Mouse (Mus musculus) hindbrain, embryonic 13.5 days (tissue): Measurements from ENCODE around the gene Rpl29. TPM values are rescaled to one million over a fixed set of nuclear protein-coding genes. Genes with fewer than 3 reads are reported as not detected.

ENCODE experiments used
- ATAC-seq: fragments of 200-750 bp; cut with Nextera tagmentation; 2 replicates; pipeline ENCODE4 v1.8.0; 2017; ENCODE audit warnings: moderate TSS enrichment; ENCODE audit not compliant: low FRiP score
- H3K27ac ChIP-seq: fragments of 300-500 bp; sonication (generic); 2 replicates; pipeline ENCODE4 v1.5.1; 2015; ENCODE audit warnings: inconsistent platforms, mild to moderate bottlenecking, moderate library complexity
- H3K27me3 ChIP-seq: fragments of 300-500 bp; sonication (generic); 2 replicates; pipeline ENCODE4 v1.6.1; 2015; ENCODE audit warnings: mild to moderate bottlenecking, inconsistent platforms
- H3K36me3 ChIP-seq: fragments of 300-500 bp; sonication (generic); 2 replicates; pipeline ENCODE4 v1.6.1; 2015; ENCODE audit warnings: mild to moderate bottlenecking, inconsistent platforms
- H3K4me1 ChIP-seq: fragments of 300-500 bp; sonication (generic); replicated peaks from 2 replicates; pipeline ENCODE4 v1.6.1; 2015; ENCODE audit warnings: inconsistent platforms
- H3K4me2 ChIP-seq: fragments of 300-500 bp; sonication (generic); 2 replicates; pipeline ENCODE4 v1.6.1; 2015; ENCODE audit warnings: inconsistent platforms, mild to moderate bottlenecking, moderate library complexity
- H3K4me3 ChIP-seq: fragments of 300-500 bp; sonication (generic); 2 replicates; pipeline ENCODE4 v1.5.1; 2015; ENCODE audit warnings: mild to moderate bottlenecking, inconsistent platforms
- H3K9ac ChIP-seq: fragments of 300-500 bp; sonication (generic); 2 replicates; pipeline ENCODE4 v1.6.1; 2015; ENCODE audit warnings: mild to moderate bottlenecking, inconsistent platforms
- H3K9me3 ChIP-seq: fragments of 300-500 bp; sonication (generic); 2 replicates; pipeline ENCODE4 v1.6.1; 2016; ENCODE audit warnings: inconsistent platforms
- WGBS: fragments of 180-500 bp; shearing (Covaris S2); methylation state at CpG from one replicate; pipeline ENCODE4 v1.1.7; 2015; 5-methylcytosine and 5-hydroxymethylcytosine counted together
- polyA plus RNA-seq: library from polyadenylated mRNA; unstranded; fragments of >200 nt; fragmentation: Nextera tagmentation; extraction: Ambion mirVana; gene quantifications from 2 replicates; pipeline ENCODE4 v1.2.1, GENCODE M21; 2015

The Rpl29 gene
- polyA plus RNA-seq, 1 experiment from 2014 or later = 704 TPM

DNA sequence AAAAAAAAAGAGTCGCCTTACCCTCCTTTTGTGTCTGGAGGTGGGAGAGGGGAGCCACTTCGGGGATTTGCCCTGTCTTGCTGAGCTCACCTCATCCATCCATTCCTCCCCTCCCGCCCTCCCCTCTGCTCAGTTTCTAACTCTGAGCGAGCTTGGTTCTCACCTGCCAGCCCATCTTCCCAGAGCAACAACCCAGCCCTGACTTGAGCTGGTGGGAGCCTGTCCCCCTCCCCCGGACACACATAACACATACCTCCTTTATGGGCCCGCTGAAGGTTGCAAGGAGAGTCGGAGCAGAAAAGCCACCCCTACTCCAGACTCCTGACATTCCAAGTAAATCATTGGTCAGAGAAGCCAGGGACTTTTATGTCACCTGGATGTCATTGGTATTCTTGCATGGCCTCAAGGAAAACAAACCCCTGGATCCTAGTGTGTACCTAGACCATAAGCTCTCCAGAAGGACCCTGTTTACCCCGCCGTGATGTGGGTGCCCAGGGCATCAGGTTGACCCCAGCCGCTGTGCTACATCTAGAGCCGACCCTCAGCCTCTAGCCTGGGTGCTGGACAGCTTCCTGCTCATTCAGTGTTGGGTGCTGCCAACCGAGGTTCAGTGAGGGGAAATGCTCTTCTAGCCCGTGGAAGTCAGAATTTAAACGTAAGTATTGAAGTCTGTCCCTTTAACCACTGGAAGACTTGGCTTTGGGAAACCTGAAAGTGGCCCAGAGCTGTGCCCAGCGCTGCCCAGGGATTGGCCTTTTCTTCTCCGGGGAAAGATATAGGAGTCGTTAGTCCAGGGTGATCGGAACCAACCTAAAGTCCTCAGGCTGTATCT lies 8.0 kb upstream of the Rpl29 start:
- Histone ChIP-seq H3K4me3 (no peak overlapping the region; the same call in 1 of the 2 replicates), H3K4me1 (peaks cover 40% of the 10 kb centered on the region), H3K27me3 (0 out of 2 replicates have a peak, but pooled peaks cover 7% of the 10 kb centered on the region), H3K9me3 (no peaks in the 10 kb centered on the region), H3K27ac (0 out of 2 replicates have a peak overlapping the region, but pooled peaks have one; percentile 35), H3K36me3 (no peaks in the 10 kb centered on the region), H3K4me2 (peak overlapping the region; percentile 34), H3K9ac (peak overlapping the region; percentile 46; the same call in 1 of the 2 replicates)
- ATAC-seq = peak; percentile 26; the same call in 1 of the 2 replicates
- WGBS = 6% methylated on average over 18 of the region's 18 CpGs

DNA sequence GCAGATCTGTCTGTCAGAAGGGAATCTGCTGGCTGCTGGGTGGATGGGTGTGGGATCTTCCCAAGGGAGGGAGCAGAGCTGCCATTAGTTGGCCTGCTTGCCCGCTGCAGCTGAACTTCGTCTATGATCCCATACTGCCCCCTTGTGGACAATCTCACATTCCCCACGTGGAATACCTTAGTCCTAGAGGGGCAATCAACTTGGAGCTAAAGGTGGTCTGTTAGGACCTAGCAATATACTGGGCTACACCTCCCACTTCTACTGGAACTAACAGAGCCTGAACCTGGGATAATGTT lies 7.4 kb upstream of the Rpl29 start:
- peak; percentile 56 for ATAC-seq
- 0 out of 2 replicates have a peak, but pooled peaks cover 7% of the 10 kb centered on the region for H3K27me3 ChIP-seq
- no peak overlapping the region for H3K27ac ChIP-seq
- H3K36me3 ChIP-seq = no peaks in the 10 kb centered on the region
- H3K4me1 ChIP-seq = peaks cover 40% of the 10 kb centered on the region
- H3K9me3 ChIP-seq = no peaks in the 10 kb centered on the region
- 0% methylated on average over 3 of the region's 3 CpGs for WGBS
- H3K9ac ChIP-seq = no peak overlapping the region
- H3K4me2 ChIP-seq = peak overlapping the region; percentile 34
- no peak overlapping the region; the same call in 1 of the 2 replicates for H3K4me3 ChIP-seq

DNA sequence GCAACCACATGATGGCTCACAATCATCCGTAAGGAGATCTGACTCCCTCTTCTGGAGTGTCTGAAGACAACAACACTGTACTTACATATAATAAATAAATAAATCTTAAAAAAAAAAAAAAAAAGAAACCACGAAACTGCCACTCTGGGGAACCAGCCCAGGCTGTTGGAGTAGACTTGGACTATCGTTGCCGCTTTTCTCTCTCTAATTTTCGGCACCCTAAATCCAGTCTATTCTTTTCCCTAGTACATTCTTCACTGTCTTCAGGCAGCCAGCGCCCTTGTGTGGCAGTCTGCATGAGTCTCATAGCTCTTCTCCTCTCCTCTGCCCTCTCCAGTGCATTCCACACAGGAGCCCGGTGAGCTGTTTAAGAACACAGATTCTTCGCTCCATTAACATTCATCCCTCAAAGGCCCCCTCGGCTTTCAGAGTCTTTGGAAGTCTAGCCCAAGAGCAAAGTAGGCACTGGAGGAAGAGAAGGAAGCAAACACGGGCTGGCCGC lies 484 bp upstream of the Rpl29 start:
- H3K4me3 ChIP-seq = peak overlapping the region; percentile 87
- H3K9ac ChIP-seq = peak overlapping the region; percentile 72
- H3K4me2 ChIP-seq = peak overlapping the region; percentile 93
- peak; percentile 74 for ATAC-seq
- 18% methylated on average over 11 of the region's 11 CpGs for WGBS
- no peaks in the 10 kb centered on the region for H3K27me3 ChIP-seq
- H3K9me3 ChIP-seq = no peaks in the 10 kb centered on the region
- peak overlapping the region; percentile 96 for H3K27ac ChIP-seq
- peaks cover 17% of the 10 kb centered on the region for H3K4me1 ChIP-seq
- H3K36me3 ChIP-seq = peaks cover 29% of the 10 kb centered on the region

DNA sequence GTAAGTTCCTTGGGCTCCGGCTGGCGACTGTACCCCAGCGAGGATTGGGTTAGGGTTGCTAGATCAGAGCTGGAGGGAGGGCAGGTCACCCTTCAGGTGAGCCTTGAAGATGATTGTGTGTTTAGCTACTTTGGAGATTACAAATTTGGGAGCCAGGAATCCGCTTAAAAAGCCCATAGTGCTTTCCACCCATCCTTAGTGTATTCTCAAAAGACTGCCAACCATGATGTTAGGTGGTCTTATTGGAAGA lies 686 bp downstream of the Rpl29 start:
- no peaks in the 10 kb centered on the region for H3K9me3 ChIP-seq
- peak overlapping the region; percentile 99 for H3K9ac ChIP-seq
- H3K27ac ChIP-seq = peak overlapping the region; percentile 96
- peak overlapping the region; percentile 87 for H3K4me3 ChIP-seq
- no peaks in the 10 kb centered on the region for H3K27me3 ChIP-seq
- 0% methylated on average over 4 of the region's 4 CpGs for WGBS
- peaks cover 35% of the 10 kb centered on the region for H3K36me3 ChIP-seq
- peak overlapping the region; percentile 93 for H3K4me2 ChIP-seq
- ATAC-seq = no peak
- peaks cover 17% of the 10 kb centered on the region for H3K4me1 ChIP-seq

DNA sequence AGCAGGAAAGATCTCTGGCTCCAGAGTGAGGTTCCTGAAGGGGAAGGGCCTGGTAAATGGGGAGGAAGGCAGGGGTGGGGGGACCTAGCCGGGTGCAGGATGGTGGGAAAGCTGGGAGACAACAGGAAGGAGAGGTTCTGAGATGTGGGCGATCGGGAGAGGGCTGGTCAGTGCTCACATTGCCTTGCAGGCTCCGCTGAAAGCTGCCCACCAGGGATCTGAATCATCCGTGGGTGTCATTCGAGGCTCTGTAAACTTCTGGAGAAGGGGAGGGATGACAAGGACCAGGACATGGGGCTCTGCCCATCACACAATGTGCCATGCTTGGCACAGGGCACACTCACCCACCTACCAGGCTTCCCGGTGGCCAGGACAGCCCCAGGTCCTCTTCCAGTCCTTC lies 4.1 kb downstream of the Rpl29 start:
- 86% methylated on average over 6 of the region's 7 CpGs for WGBS
- peaks cover 35% of the 10 kb centered on the region for H3K4me1 ChIP-seq
- peaks cover 35% of the 10 kb centered on the region for H3K36me3 ChIP-seq
- H3K9me3 ChIP-seq = no peaks in the 10 kb centered on the region
- ATAC-seq = no peak
- no peak overlapping the region for H3K27ac ChIP-seq
- no peak overlapping the region for H3K9ac ChIP-seq
- no peaks in the 10 kb centered on the region for H3K27me3 ChIP-seq
- H3K4me2 ChIP-seq = no peak overlapping the region
- no peak overlapping the region for H3K4me3 ChIP-seq

DNA sequence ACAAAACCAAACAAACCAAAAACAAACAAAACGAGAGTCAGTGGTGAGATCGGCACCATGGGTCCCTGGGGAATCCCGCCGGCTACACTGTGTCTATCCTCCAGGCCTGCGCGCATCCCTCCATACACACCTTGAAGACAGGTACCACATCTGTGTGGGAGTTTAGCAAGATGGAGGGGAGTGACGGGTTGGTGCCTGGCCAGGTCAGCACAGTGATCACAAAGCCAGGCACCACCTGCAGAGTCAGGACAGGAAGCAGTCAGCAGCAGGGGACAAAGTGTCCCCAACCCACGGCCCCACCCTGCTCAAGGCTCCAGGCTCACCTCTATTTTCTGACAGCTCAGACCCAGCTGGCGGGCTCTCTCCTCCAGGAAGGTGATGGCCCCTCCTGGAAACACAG lies 7.3 kb downstream of the Rpl29 start:
- Histone ChIP-seq H3K4me3 (no peak overlapping the region), H3K4me1 (peaks cover 28% of the 10 kb centered on the region), H3K9me3 (no peaks in the 10 kb centered on the region), H3K36me3 (peaks cover 30% of the 10 kb centered on the region), H3K9ac (no peak overlapping the region; the same call in 1 of the 2 replicates), H3K4me2 (no peak overlapping the region), H3K27ac (no peak overlapping the region), H3K27me3 (no peaks in the 10 kb centered on the region)
- WGBS = 87% methylated on average over 9 of the region's 9 CpGs
- no peak for ATAC-seq

DNA sequence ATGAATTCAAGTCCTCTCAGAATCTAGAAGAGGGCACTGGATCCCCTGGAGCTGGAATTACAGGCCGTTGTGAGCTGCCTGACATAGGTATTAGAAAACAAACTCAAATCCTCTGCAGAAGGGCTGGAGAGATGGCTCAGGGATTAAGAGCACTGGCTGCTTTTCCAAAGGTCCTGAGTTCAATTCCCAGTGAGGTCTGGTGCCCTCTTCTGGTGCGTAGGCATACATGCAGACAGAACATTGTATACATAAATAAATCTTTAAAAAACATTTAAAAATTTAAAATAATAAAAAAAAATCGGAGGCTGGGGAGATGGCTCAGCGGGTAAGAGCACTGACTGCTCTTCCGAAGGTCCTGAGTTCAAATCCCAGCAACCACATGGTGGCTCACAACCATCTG lies 13.4 kb downstream of the Rpl29 start:
- Histone ChIP-seq H3K4me1 (peaks cover 35% of the 10 kb centered on the region), H3K4me3 (no peak overlapping the region), H3K9ac (no peak overlapping the region), H3K9me3 (no peaks in the 10 kb centered on the region), H3K27me3 (no peaks in the 10 kb centered on the region), H3K36me3 (peaks cover 3% of the 10 kb centered on the region; the same call in 1 of the 2 replicates), H3K27ac (no peak overlapping the region), H3K4me2 (no peak overlapping the region)
- WGBS = 88% methylated on average over 5 of the region's 5 CpGs
- ATAC-seq = no peak

DNA sequence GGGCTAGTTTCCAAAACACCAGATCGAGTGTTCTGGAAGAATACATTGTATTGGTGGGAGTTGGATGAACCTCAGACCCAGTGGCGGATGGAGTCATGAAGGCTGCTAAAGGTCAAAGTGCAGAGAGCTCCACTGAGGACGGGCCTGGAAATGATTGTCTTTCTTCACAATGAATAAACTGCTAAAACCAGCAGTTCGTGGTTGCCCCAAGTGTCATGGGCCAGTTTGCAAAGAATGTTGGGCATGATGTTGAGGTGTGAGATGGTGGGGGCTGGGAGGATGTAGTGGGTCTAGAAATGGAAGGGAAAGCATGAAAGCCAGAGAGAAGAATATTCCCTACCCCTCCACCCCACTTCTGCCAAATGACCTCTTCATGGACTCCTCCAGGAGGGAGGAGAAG lies 15.6 kb downstream of the Rpl29 start:
- H3K9ac ChIP-seq = no peak overlapping the region
- no peak overlapping the region for H3K4me3 ChIP-seq
- H3K36me3 ChIP-seq = peaks cover 3% of the 10 kb centered on the region; the same call in 1 of the 2 replicates
- peaks cover 40% of the 10 kb centered on the region for H3K4me1 ChIP-seq
- H3K9me3 ChIP-seq = no peaks in the 10 kb centered on the region
- H3K4me2 ChIP-seq = no peak overlapping the region
- ATAC-seq = no peak
- H3K27ac ChIP-seq = no peak overlapping the region
- no peaks in the 10 kb centered on the region for H3K27me3 ChIP-seq
- 70% methylated on average over 4 of the region's 4 CpGs for WGBS

DNA sequence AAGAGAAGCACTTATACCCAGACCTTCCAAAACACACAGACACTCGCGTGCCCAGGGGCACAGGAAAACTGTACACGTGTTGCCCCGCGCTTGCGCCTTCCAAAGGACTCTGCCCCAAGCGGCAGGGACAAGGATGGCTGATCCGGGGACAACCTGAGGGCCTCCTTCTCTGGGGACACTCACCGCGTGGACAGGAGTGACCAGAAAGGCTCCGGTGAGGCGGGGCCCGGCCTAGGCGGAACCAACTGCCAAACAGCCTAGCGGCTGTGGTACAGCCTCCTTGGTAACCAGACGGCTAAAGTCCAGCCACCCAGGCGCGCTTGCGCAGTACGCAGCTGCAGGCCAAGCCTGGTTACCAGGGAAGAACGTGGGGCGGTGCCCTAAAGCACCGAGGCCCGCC lies 18.1 kb downstream of the Rpl29 start, which contains the start of the genes Abhd14b and Abhd14a:
Gene Abhd14b (plus strand): TSS at position 112 of the 400 bp plus-strand sequence.
Gene Abhd14a (minus strand): TSS at position 331 of the 400 bp plus-strand sequence.
- Histone ChIP-seq H3K27me3 (0 out of 2 replicates have a peak, but pooled peaks cover 3% of the 10 kb centered on the region), H3K4me3 (peak within 1 kb of the TSS; percentile 52), H3K9ac (peak within 1 kb of the TSS; percentile 75), H3K4me1 (peaks cover 58% of the 10 kb centered on the region), H3K9me3 (no peaks in the 10 kb centered on the region), H3K27ac (peak within 1 kb of the TSS; percentile 78), H3K4me2 (peak within 1 kb of the TSS; percentile 73), H3K36me3 (no peaks in the 10 kb centered on the region)
- WGBS = under 1% methylated on average over 24 of the region's 24 CpGs
- peak; percentile 79 for ATAC-seq

DNA sequence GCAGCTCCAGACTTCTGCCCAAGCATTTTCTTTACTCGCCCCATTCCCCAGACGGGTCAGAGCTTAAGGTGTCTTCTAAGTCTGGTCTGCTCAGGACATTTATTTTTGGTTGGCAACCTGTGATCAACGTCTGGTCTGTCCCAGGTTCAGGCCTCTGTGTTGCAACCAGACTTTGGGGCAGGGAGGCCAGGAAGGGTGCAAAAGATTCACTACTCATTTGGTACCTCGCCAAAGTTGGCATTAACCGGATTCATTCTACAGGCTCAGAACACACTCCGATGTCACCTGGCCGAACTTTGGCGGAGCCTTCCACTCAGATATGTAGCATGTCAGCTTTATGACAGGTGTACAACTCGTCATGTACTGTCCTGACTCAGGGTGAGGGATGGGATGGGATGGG lies 18.7 kb downstream of the Rpl29 start:
- no peaks in the 10 kb centered on the region for H3K9me3 ChIP-seq
- H3K4me1 ChIP-seq = peaks cover 64% of the 10 kb centered on the region
- H3K4me3 ChIP-seq = peak overlapping the region; percentile 52
- no peaks in the 10 kb centered on the region for H3K36me3 ChIP-seq
- ATAC-seq = peak; percentile 38
- peak overlapping the region; percentile 72 for H3K9ac ChIP-seq
- peak overlapping the region; percentile 65 for H3K27ac ChIP-seq
- 44% methylated on average over 9 of the region's 9 CpGs for WGBS
- 0 out of 2 replicates have a peak, but pooled peaks cover 3% of the 10 kb centered on the region for H3K27me3 ChIP-seq
- peak overlapping the region; percentile 73 for H3K4me2 ChIP-seq

DNA sequence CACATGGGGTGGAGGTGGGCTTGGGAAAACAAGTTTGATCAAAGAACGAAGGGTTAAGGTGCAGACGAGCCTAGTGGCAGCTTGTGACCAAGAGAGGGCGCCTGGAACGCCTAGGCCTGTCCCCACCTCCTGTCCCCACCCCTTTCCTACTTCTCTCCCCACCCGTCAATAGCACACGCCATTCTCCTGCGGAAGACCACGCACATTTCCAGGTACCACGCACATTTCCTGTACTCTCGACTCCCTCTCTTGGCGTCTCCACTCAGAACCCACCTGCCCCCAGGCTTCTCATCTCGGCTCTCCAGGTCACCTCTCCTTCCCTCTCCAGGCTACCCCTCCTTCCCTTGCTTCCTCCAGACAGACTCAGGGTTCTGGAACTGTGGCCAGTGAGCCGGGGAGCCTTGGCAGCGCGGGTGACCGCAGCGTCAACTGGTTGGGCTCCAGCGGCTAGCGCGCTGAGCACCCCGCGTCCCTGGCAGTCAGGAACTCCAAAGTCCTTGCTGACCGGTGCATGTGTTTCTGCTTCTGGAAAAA lies 19.3 kb downstream of the Rpl29 start:
- 2% methylated on average over 23 of the region's 23 CpGs for WGBS
- Histone ChIP-seq H3K4me2 (peak overlapping the region; percentile 73), H3K9me3 (no peaks in the 10 kb centered on the region), H3K9ac (peak overlapping the region; percentile 75), H3K4me1 (peaks cover 68% of the 10 kb centered on the region), H3K27ac (peak overlapping the region; percentile 78), H3K36me3 (no peaks in the 10 kb centered on the region), H3K27me3 (0 out of 2 replicates have a peak, but pooled peaks cover 3% of the 10 kb centered on the region), H3K4me3 (peak overlapping the region; percentile 52)
- ATAC-seq = peak; percentile 46; the same call in 1 of the 2 replicates

DNA sequence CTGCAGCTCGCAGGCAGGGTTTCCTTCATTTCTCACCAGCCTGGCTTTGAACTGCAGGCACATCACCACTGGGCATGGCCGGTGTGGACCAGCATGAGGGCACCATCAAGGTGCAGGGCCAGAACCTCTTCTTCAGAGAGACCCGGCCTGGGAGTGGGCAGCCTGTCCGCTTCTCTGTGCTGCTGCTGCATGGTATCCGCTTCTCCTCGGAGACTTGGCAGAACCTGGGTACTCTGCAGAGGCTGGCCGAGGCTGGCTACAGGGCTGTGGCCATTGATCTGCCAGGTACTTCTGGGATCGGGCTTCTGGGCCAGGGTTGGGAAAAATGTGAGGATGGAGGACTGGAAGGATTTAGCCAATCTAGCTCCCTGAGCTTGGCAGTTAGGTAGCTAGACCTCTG lies 20.7 kb downstream of the Rpl29 start:
- no peak for ATAC-seq
- Histone ChIP-seq H3K4me3 (no peak overlapping the region), H3K4me2 (no peak overlapping the region), H3K36me3 (no peaks in the 10 kb centered on the region), H3K9me3 (no peaks in the 10 kb centered on the region), H3K4me1 (peaks cover 75% of the 10 kb centered on the region), H3K27me3 (0 out of 2 replicates have a peak, but pooled peaks cover 3% of the 10 kb centered on the region), H3K9ac (no peak overlapping the region), H3K27ac (no peak overlapping the region)
- WGBS = 93% methylated on average over 8 of the region's 8 CpGs
